Mouse (Mus musculus) stomach, postnatal 0 days (tissue): ENCODE results near the gene Ddx39b.

Experiments
- CTCF ChIP-seq: IDR thresholded peaks from 2 replicates; pipeline ENCODE4 v1.5.1; 2016; ENCODE audit warnings: antibody characterized with exemption, low read depth, mild to moderate bottlenecking, moderate library complexity
- EP300 ChIP-seq: optimal IDR thresholded peaks from 2 replicates; pipeline ENCODE3; 2016; ENCODE audit warnings: antibody characterized with exemption

GRCm38 (mm10) chr17:35239700-35240099 lies 1.8 kb upstream of the Ddx39b start:
- no peak for TF ChIP-seq EP300
- TF ChIP-seq CTCF = no peak
